Mouse (Mus musculus) stomach, postnatal 0 days (tissue): ENCODE results near the gene Serpinb12.

ENCODE experiments used
- CTCF ChIP-seq: IDR thresholded peaks from 2 replicates; pipeline ENCODE4 v1.5.1; 2016; ENCODE audit warnings: antibody characterized with exemption, low read depth, mild to moderate bottlenecking, moderate library complexity
- EP300 ChIP-seq: optimal IDR thresholded peaks from 2 replicates; pipeline ENCODE3; 2016; ENCODE audit warnings: antibody characterized with exemption

- TF ChIP-seq EP300, result no peak
- TF ChIP-seq CTCF, result no peak
Measured at GRCm38 (mm10) chr1:106983092-106983491, 48.8 kb downstream of the Serpinb12 start.
